Mouse (Mus musculus): ENCODE data around the gene Nfyb.

DNA sequence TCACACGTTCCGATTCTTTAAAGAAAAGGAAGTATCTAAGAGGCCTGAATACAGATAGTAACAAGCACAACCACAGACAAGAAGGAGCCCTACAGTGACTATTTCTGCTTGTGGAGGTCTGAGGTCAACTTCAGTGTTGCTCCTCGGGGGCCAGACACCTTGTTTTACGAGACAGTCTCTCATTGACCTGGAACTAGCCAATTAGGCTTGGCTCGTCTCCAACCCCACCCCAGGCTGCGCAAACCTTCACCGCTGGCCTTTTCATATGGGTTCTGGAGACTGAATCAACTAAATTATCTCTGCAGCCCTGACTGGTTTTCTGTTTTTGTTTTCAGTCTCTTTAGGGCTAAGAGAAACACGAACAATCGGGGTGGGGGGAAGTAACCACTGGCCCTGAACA lies 6.6 kb downstream of the Nfyb start:
- TF ChIP-seq CTCF (IDR thresholded peaks at IDR 0.05; ENCODE audit: extremely low read depth, insufficient read depth, low read length) (no peak), POLR2A (IDR thresholded peaks at IDR 0.05; ENCODE audit: extremely low read depth, insufficient read depth, low read length) (no peak)
